Mouse (Mus musculus) layer of hippocampus, postnatal 25 days (tissue): ENCODE measurements around the gene Smg6. TPM values are rescaled to one million over a fixed set of nuclear protein-coding genes. Genes with fewer than 3 reads are reported as not detected.

Source experiments
- DNase-seq, 2 experiments: peaks; one replicate each; pipeline ENCODE4 v3.0.0; 2022; ENCODE audit warnings: mixed read lengths in 2 of 2, low spot score in 1 of 2; ENCODE audit errors: extremely low spot score in 1 of 2
- total RNA-seq, 2 experiments: library from RNA; stranded (reverse); gene quantifications; 2 replicates each; pipeline ENCODE4 v1.2.3; 2021

Smg6 gene
- total RNA-seq, 2 experiments from 2014 or later = 27.9 to 31.2 TPM

DNA sequence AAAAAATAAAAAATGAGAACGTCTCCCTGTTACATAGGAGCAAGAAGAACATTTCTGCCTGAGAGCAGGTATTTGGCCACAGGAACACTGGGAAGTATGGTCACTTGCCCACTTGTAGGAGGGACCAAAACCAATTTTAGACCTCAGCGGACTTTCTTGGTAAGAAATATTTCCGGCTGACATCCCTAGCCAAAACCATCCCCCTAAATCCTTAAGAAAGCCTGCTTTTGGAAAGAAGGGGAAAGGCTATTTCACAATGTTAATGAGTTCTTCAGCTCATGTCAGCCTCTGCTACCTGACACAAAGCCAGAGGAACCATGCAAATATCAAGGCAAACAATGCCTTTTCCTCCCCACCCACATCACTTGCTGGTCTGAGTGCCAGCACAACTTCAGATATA is 108.5 kb downstream of the Smg6 start:
- DNase-seq = no peak

DNA sequence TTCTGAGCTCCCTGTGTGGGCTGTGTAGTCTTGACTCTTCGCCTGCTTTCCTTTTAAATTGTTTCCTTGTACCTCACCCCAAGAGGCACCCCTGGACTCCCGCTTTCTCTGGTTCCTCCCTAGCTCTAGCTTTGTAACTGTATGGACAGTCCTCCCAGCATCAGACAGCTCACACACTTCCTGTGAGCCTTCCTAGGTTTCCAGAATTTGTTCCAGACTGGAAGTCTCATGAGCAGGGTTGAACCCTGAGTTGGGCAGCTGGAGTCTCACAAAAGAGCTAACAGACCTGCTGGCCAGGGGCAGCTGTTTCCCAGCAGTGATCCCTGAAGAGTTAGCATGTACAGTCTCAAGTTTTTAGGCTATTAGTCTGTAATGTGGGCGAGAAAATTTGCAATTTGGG is 118.7 kb downstream of the Smg6 start:
- DNase-seq = no peak

DNA sequence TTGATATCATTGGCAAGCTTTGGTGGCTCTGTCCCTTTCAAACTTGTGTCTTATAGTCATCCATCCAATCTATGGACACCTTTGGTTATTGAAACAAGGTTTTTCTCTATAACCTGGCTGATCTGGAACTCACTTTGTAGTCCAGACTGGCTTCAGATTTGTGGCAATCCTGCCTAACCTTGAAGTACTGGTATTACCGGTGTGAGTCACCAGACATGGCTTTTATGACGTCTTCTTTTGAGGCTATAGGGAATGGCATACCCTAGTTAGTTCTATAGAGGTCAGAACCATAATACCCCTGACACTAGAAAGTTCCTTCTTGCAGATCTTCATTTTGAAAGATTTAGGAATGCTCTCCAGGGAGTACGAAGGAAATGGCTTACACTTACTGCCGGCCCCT is 120.2 kb downstream of the Smg6 start:
- DNase-seq = no peak

- no peak for DNase-seq
Measured at GRCm38 (mm10) chr11:75046638-75047037, 121.0 kb downstream of the Smg6 start.

DNA sequence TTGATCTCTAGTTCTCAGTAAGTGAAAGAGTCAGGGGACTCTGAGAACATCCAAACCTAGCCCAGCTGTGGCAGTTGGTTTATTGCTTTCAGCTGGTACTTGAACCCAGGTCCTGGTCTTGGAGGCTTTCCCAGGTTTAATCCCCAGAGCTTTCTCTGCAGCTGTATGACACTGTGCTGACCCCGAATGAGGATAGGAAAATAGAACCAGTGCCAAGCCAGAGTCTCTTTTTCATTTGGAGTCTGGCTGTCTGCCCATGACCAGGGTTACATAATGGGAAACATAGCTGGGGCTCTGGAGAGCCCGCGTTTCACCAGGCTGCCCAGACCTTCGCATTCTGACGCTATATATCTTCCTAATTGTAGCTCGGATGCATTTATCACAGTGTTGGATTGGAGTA is 121.4 kb downstream of the Smg6 start:
- DNase-seq = peak in 1 of 2 experiments; percentile 43

- DNase-seq = no peak
Measured at GRCm38 (mm10) chr11:75047736-75048407, 122.2 kb downstream of the Smg6 start.

GRCm38 (mm10) chr11:75049146-75049545 is 123.5 kb downstream of the Smg6 start:
- DNase-seq = no peak

DNA sequence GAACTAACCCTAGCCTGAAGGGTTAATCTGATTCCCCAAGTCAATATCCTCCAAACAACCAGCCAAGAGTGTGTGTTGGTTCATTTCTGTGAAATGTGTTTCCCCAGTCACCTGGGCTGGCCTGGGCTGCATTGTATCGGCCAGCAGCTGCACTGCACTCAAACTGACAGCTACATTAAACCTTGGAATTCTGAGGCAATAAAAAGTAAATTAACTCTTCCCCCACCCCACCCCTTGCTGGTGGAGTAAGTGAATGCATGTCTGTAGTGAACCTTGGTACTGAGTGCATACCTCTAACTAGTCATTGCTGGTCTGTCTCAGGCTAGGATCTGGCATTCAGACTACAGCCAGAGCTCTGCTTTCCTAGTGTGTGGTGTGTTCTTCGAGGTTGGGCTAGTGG is 124.2 kb downstream of the Smg6 start:
- no peak for DNase-seq

- no peak for DNase-seq
Measured at GRCm38 (mm10) chr11:75051239-75051638, 125.6 kb downstream of the Smg6 start.

DNA sequence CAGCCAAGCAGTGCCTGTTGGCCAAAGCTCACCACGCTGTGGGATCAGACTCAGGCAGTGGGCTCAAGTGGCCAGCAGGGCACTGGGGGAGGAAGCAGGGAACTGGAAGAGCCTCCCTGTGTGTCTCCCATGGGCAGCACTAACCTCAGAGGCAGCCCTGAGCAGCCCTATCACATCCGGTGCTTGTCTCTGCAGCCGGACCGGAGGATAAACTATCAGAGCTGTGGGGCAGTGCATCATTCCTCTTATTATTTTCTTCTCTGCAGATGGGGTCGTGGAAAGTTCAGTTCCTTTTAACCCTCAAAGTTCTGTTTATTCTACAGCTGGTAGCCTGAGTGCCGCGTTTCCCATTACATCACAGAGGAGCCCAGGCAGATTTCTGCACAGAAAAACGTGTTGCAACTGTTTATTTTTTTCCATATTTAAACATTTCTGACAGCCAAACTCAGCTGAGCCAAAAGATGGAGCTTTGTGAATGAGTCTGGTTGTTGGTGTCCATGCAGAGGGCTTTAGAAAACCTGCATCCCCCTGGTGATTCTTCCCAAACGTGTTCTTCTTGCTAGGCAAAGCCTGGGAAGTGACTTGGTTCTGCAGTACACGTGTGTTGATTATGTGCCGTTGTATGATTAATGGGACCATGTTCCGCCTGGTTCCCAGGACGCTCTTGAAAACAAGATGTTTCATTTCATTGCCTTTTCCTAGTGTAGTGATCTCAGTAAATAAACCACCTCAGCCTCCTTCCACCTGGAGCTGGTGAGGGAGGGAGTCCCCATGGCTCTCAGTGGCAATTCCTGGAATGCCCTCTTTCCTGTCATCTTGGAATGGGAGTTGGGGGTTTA is 126.3 kb downstream of the Smg6 start:
- DNase-seq = no peak

- no peak for DNase-seq
Measured at GRCm38 (mm10) chr11:75053020-75053419, 127.4 kb downstream of the Smg6 start.

DNA sequence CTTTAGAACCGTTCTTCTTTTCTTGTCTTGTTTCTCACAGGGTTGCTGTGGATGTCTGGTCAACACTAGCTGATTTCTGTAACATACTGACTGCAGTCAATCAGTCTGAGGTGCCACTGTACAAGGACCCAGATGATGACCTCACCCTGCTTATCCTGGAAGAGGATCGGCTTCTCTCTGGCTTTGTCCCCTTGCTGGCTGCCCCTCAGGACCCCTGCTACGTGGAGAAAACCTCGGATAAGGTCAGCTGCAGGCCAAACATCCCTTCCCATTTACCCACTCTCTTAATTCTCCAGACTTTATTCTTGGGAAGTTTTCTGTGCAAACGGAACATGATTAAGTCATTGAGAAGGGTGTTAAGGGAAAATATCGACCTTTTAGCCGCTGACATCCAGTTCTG is 128.1 kb downstream of the Smg6 start:
- DNase-seq = no peak

DNA sequence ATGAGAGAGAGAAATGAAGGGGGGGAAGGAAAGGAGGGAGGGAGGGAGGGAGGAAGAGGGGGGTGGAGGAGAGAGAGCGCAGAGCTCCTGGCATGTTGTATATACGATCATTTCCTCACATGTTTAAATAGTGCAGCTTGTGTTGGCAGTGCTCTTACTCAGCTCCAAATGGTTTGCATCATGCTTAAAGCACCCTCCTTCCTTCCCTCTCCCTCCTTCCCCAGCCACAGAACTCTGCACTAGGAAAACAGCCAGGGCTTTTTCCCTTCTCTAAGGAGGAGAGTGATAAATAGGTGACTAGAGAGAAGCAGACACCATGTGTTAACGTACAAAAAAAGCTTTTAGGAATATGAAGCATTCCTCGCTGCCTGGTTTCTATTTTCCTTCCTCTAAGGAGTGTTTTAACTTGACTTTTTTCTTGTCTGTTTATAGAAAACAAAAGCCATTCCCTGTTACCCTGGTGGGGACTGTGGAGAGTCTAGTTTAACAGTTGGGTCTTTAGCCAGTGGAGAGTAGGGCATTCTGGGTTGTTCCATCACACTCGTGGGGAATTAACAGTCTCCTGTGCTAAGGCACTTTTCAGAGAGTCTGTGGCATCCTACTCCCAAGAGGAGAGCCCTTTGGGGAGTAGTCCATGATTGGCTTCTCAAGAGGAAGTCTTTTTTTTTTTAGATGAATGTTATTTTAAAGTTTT is 128.7 kb downstream of the Smg6 start:
- no peak for DNase-seq

- DNase-seq = no peak
Measured at GRCm38 (mm10) chr11:75054878-75055214, 129.2 kb downstream of the Smg6 start.

- no peak for DNase-seq
Measured at GRCm38 (mm10) chr11:75062650-75063049, 137.0 kb downstream of the Smg6 start.

- DNase-seq = no peak
Measured at GRCm38 (mm10) chr11:75064266-75064665, 138.6 kb downstream of the Smg6 start.

DNA sequence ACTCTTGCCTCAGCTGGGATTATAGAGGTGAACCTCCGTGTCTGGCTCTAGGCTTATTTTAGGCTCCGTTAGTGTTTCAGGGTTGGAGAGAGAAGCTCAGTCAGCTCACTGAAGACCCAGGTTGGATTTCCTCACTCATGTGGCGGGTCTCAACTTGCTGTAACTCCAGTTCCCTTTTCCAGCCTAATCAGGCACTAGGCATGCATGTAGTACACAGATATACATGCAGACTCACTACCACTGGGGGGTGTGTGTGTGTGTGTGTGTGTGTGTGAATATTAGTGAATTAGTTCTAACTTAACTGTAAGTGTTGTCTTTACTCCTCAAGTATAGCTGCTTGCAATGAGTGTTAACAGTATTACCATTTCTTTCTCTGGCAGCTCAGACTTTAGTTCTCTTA is 145.7 kb downstream of the Smg6 start:
- DNase-seq = no peak

DNA sequence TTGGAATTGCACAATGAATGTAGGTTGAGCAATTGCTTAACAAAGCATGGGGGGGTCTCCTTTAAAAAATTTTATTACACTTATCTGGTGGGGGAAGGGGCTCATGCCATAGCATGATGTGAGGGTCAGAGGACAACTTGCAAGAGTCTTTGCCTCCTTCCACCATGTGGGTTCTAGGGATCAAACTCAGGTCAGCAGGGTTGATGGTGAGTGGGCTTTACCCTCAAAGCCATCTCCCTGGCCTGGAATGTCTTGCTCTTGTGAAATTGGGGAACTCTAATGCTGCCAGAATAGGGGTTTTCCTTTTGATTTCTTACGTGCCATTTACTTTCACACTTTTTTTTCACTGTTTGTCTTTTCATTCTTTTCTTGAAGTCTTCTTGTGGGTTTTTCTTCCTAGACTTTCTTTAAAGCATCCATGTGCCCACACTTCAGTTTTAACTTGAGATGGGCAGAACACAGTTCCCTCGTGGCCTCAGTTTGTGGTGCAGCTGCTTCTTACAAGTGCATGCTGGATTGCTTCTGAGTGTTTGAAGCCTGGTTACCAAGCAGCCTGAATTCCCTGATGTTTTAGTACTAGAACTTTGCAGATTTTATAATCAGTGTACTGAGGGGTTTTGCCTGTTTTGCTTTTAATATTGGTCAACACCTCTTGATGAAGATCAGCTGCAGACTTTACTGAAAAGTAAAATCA is 147.5 kb downstream of the Smg6 start:
- no peak for DNase-seq

- DNase-seq = no peak
Measured at GRCm38 (mm10) chr11:75073696-75074095, 148.1 kb downstream of the Smg6 start.

GRCm38 (mm10) chr11:75074543-75074942 is 148.9 kb downstream of the Smg6 start:
- no peak for DNase-seq

- no peak for DNase-seq
Measured at GRCm38 (mm10) chr11:75078616-75079015, 153.0 kb downstream of the Smg6 start.
